Mouse (Mus musculus) megakaryocyte, embryonic 14.5 days (primary cell): Measurements from ENCODE around the gene 2510009E07Rik.

Experiments used
- FLI1 ChIP-seq: IDR thresholded peaks from 2 replicates; pipeline ENCODE4 v1.6.1; 2012; ENCODE audit warnings: low read length, inconsistent platforms, mixed read lengths
- GATA1 ChIP-seq: IDR thresholded peaks from 3 replicates; pipeline ENCODE4 v1.6.1; 2012; ENCODE audit warnings: mixed read lengths, low read length, inconsistent platforms, borderline replicate concordance

DNA sequence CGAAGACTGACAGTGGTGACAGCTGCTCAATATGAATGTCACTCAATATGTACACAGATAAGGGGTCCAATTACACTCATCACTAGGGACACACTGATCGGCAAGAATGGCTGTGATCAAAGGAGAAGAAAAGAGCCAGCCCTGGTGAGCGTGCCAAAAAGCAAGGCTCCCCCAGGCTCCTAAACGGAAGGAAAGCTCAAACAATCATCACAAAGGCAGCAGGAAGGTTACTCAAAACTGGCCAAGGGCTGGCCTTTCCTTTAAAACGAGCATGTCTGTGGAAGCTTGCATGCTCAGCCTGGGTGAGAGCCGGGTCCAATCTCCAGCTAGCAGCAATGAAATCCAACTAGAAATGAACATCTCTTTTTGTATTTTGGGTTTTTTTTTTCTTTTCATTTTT lies 39.2 kb downstream of the 2510009E07Rik start:
- TF ChIP-seq GATA1 (no peak), FLI1 (no peak)
